Mouse (Mus musculus): ENCODE measurements around the gene Cage1. TPM values are rescaled to one million over a fixed set of nuclear protein-coding genes. Genes with fewer than 3 reads are reported as not detected.

Cage1 gene
- polyA plus RNA-seq, 1 experiment from 2014 or later, result 2.0 TPM

- Histone ChIP-seq H3K4me1 (replicated peaks; ENCODE audit: control insufficient read depth, insufficient read depth, low read length) (peaks cover 13% of the 10 kb centered on the region), H3K4me3 (replicated peaks; ENCODE audit: low read length) (no peak overlapping the region)
- ATAC-seq, result peak; percentile 29
These were observed 72.5 kb downstream of the Cage1 start for GRCm38 (mm10) chr13:37964128-37965087.

GRCm38 (mm10) chr13:37963354-37964007 lies 73.4 kb downstream of the Cage1 start:
- no peak overlapping the region for H3K9ac ChIP-seq (replicated peaks; ENCODE audit: low read depth, low read length)
- no peaks in the 10 kb centered on the region for H3K9me3 ChIP-seq (ENCODE audit: control insufficient read depth, low read length)
- peak overlapping the region; percentile 30; the same call in 1 of the 2 replicates for H3K4me3 ChIP-seq (replicated peaks; ENCODE audit: low read length)
- no peak overlapping the region for H3K27ac ChIP-seq (ENCODE audit: low read length)
- ATAC-seq, result no peak
- H3K4me2 ChIP-seq (ENCODE audit: low read length), result peak overlapping the region; percentile 46
- WGBS, result under 1% methylated on average over 12 of the region's 12 CpGs
- H3K4me1 ChIP-seq (replicated peaks; ENCODE audit: control insufficient read depth, insufficient read depth, low read length), result peaks cover 11% of the 10 kb centered on the region
- H3K27me3 ChIP-seq (replicated peaks; ENCODE audit: control insufficient read depth, insufficient read depth, low read length), result no peaks in the 10 kb centered on the region
- no peaks in the 10 kb centered on the region for H3K36me3 ChIP-seq (ENCODE audit: control insufficient read depth, insufficient read depth)

More at GRCm38 (mm10) chr13:37964128-37965087, 72.5 kb downstream of the Cage1 start:
- no peaks in the 10 kb centered on the region for H3K27me3 ChIP-seq (replicated peaks; ENCODE audit: control insufficient read depth, insufficient read depth, low read length)
- 24% methylated on average over 19 of the region's 20 CpGs for WGBS
- no peak overlapping the region for H3K27ac ChIP-seq (ENCODE audit: low read length)
- no peaks in the 10 kb centered on the region for H3K36me3 ChIP-seq (ENCODE audit: control insufficient read depth, insufficient read depth)
- no peak overlapping the region for H3K9ac ChIP-seq (replicated peaks; ENCODE audit: low read depth, low read length)
- no peak overlapping the region; the same call in 1 of the 2 replicates for H3K4me2 ChIP-seq (ENCODE audit: low read length)
- H3K9me3 ChIP-seq (ENCODE audit: control insufficient read depth, low read length), result no peaks in the 10 kb centered on the region

- no peaks in the 10 kb centered on the region for H3K9me3 ChIP-seq (ENCODE audit: control insufficient read depth, low read length)
- H3K36me3 ChIP-seq (ENCODE audit: control insufficient read depth, insufficient read depth), result no peaks in the 10 kb centered on the region
- H3K4me2 ChIP-seq (ENCODE audit: low read length), result no peak overlapping the region
- no peak overlapping the region for H3K27ac ChIP-seq (ENCODE audit: low read length)
- no peak overlapping the region for H3K4me3 ChIP-seq (replicated peaks; ENCODE audit: low read length)
- ATAC-seq, result no peak
- WGBS, result 92% methylated on average over 9 of the region's 9 CpGs
- H3K27me3 ChIP-seq (replicated peaks; ENCODE audit: control insufficient read depth, insufficient read depth, low read length), result no peaks in the 10 kb centered on the region
- no peak overlapping the region for H3K9ac ChIP-seq (replicated peaks; ENCODE audit: low read depth, low read length)
- H3K4me1 ChIP-seq (replicated peaks; ENCODE audit: control insufficient read depth, insufficient read depth, low read length), result peaks cover 11% of the 10 kb centered on the region
These were observed 74.3 kb downstream of the Cage1 start for GRCm38 (mm10) chr13:37962541-37962940.

- Histone ChIP-seq H3K4me1 (replicated peaks; ENCODE audit: control insufficient read depth, insufficient read depth, low read length) (peaks cover 11% of the 10 kb centered on the region), H3K4me2 (ENCODE audit: low read length) (no peak overlapping the region), H3K9ac (replicated peaks; ENCODE audit: low read depth, low read length) (no peak overlapping the region), H3K9me3 (ENCODE audit: control insufficient read depth, low read length) (no peaks in the 10 kb centered on the region), H3K4me3 (replicated peaks; ENCODE audit: low read length) (no peak overlapping the region), H3K36me3 (ENCODE audit: control insufficient read depth, insufficient read depth) (no peaks in the 10 kb centered on the region), H3K27ac (ENCODE audit: low read length) (no peak overlapping the region), H3K27me3 (replicated peaks; ENCODE audit: control insufficient read depth, insufficient read depth, low read length) (no peaks in the 10 kb centered on the region)
- ATAC-seq, result no peak
- 88% methylated on average over 7 of the region's 7 CpGs for WGBS
These were observed 76.9 kb downstream of the Cage1 start for GRCm38 (mm10) chr13:37959936-37960335.

GRCm38 (mm10) chr13:37959239-37959907 lies 77.5 kb downstream of the Cage1 start:
- ATAC-seq, result no peak
- 75% methylated on average over 15 of the region's 15 CpGs for WGBS

GRCm38 (mm10) chr13:37958498-37959238 lies 78.2 kb downstream of the Cage1 start:
- H3K9ac ChIP-seq (replicated peaks; ENCODE audit: low read depth, low read length), result no peak overlapping the region
- ATAC-seq, result no peak
- WGBS, result 91% methylated on average over 18 of the region's 18 CpGs
- no peaks in the 10 kb centered on the region for H3K36me3 ChIP-seq (ENCODE audit: control insufficient read depth, insufficient read depth)
- H3K4me3 ChIP-seq (replicated peaks; ENCODE audit: low read length), result no peak overlapping the region
- no peak overlapping the region for H3K4me2 ChIP-seq (ENCODE audit: low read length)
- peaks cover 2% of the 10 kb centered on the region; the same call in 1 of the 2 replicates for H3K4me1 ChIP-seq (replicated peaks; ENCODE audit: control insufficient read depth, insufficient read depth, low read length)
- no peaks in the 10 kb centered on the region for H3K27me3 ChIP-seq (replicated peaks; ENCODE audit: control insufficient read depth, insufficient read depth, low read length)
- H3K9me3 ChIP-seq (ENCODE audit: control insufficient read depth, low read length), result no peaks in the 10 kb centered on the region
- no peak overlapping the region for H3K27ac ChIP-seq (ENCODE audit: low read length)

More at GRCm38 (mm10) chr13:37959239-37959907, 77.5 kb downstream of the Cage1 start:
- Histone ChIP-seq H3K9ac (replicated peaks; ENCODE audit: low read depth, low read length) (no peak overlapping the region), H3K4me1 (replicated peaks; ENCODE audit: control insufficient read depth, insufficient read depth, low read length) (peaks cover 8% of the 10 kb centered on the region), H3K4me3 (replicated peaks; ENCODE audit: low read length) (no peak overlapping the region), H3K4me2 (ENCODE audit: low read length) (no peak overlapping the region), H3K9me3 (ENCODE audit: control insufficient read depth, low read length) (no peaks in the 10 kb centered on the region), H3K27me3 (replicated peaks; ENCODE audit: control insufficient read depth, insufficient read depth, low read length) (no peaks in the 10 kb centered on the region), H3K36me3 (ENCODE audit: control insufficient read depth, insufficient read depth) (no peaks in the 10 kb centered on the region), H3K27ac (ENCODE audit: low read length) (no peak overlapping the region)

Small RNA genes lying within 50 kb of the gene (microRNA-seq; reads per million reads assigned to microRNA genes)
- not detected for gene Gm27387

Other genes with a start within 250 kb of the Cage1 start
- 74.0 and 90.4 TPM in 2 replicates for gene Ssr1, start 42.9 kb downstream of the Cage1 start, polyA plus RNA-seq (2015; fragmentation: Nextera tagmentation; extraction: Ambion mirVana)
- 54.5 and 60.5 TPM in 2 replicates for gene Riok1, start 74 bp downstream of the Cage1 start, polyA plus RNA-seq (2015; fragmentation: Nextera tagmentation; extraction: Ambion mirVana)
- 0.29 and 0.52 TPM in 2 replicates for gene Dsp, start 114.2 kb upstream of the Cage1 start, polyA plus RNA-seq (2015; fragmentation: Nextera tagmentation; extraction: Ambion mirVana)
- 28.7 and 29.5 TPM in 2 replicates for gene Snrnp48, start 167.9 kb upstream of the Cage1 start, polyA plus RNA-seq (2015; fragmentation: Nextera tagmentation; extraction: Ambion mirVana)